Mouse (Mus musculus) liver (tissue): ENCODE measurements around the gene Piga.

Experiments
- DNase-seq: peaks from one replicate; pipeline ENCODE4 v3.0.0-alpha.2; 2020; ENCODE audit warnings: mixed read lengths

The Piga gene

DNA sequence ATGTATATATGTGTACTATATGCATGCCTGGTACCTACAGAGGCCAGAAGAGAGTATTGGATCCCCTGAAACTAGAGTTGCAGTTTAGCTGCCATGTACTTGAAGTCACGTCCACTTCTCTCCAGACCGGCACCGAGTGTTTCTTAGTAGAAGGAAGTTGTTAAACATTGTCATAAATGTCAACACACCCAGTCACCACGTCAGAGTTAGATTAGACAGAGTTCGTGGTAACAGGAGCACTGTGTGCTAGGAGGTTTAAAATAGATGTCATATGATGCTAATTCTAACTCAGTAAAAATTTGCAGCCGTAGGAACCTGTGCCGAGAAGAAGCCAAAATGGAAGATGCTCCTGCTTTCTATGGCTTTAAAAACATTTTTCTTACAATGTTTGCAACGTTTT is 17.1 kb downstream of the Piga start, which contains the start of gene Asb11:
Gene Asb11, plus strand, starts transcription at position 286 of the 400 bp plus-strand sequence.
- no peak for DNase-seq

DNA sequence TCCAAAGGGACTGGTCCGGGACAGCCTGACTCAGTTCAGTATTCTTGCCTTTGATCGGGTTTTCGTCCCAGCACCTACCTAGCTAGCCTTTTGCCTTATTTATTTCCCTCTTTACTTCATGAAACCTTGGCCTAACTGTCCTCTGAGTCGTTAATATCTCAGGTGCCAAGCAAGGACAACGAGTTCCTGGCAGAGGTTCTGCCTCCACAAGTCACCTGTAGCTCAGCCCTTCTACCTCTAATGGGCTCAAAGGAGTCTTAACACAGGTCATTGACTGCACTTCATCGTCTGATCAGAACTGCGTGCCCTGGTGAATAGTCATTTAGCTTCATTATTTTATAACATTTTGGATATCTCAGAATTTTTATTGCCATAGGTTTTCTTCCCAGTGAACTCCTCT is 19.9 kb downstream of the Piga start:
- DNase-seq: no peak

GRCm38 (mm10) chrX:164440140-164440539 is 20.6 kb downstream of the Piga start:
- DNase-seq: no peak

GRCm38 (mm10) chrX:164440703-164441102 is 21.1 kb downstream of the Piga start:
- no peak for DNase-seq

GRCm38 (mm10) chrX:164441306-164441705 is 21.7 kb downstream of the Piga start:
- no peak for DNase-seq

DNA sequence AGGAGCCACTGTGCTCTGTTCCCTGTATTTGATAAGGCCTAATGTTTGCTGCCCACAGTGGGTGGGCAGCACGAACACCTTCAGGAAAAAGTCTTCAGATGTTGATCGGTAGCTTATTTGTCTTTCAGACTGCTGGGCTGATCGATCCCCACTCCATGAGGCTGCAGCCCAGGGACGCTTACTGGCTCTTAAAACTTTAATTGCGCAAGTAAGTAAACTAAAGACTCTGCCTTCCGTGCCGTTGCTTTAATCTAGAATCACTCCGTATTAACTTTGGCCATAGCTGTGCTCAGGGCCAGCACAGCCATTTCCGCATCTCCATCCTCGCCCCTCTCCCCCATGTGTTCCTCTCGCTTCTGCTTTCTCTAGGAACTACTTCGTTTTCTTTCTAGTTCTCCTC is 26.0 kb downstream of the Piga start:
- DNase-seq: no peak

DNA sequence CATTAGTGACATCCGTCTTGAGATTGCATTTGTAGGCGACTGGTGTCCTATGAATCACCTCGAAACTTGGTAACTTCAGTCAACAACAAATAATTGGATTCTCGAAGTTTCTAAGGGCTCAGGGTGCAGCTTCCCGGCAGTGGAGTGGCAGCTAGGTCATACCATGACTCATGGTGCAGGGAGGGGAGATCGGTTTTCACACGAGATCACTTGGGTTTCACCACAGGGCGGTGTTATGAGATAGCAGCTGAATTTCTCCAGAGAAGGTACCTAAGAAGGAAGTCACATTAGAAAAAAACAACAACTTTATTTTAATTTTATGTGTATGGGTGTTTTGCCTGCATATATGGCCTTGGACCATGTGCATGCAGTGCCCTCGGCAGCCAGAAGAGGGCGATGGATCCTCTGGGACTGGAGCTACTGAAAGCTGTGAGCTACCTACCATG is 26.5 kb downstream of the Piga start:
- DNase-seq: peak; percentile 37

DNA sequence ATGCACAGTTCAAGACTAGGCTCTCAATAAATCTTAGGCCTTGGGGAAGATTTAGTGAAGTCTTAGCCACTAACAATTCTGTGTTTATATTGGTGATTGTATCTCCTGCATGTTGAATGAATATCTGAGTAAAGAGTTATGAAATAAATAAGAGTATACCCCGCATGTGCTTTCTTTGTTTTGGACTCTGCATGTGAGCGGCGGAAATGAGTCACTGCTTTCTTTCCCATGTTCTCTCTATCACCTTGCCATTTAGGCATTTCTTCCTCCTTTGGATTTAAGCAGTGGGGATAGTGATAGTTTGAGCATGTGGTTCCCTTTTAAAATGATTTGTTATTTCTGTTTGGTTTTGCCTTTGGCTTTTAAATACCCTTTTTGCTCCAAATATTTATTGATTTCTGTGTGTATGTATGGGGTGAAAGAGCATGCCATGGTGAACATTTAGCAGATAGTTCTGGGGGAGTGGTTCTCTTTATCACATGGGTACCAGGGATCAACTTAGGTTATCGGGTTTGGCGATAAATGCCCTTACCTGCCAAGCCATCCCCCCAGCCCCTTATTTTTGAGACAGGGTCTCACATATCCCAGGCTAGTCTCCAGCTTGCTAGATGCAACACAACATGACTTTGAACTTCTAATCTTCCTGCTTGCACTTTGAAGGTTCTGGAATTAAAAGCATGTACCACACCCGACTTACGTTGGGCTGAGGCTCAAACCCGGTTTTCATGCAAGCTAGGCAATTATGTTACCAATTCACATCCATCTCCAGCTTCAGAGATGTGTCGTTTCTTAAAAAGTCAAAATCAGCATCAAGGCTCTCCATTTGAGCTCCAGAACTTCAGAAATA is 27.5 kb downstream of the Piga start:
- DNase-seq: no peak

DNA sequence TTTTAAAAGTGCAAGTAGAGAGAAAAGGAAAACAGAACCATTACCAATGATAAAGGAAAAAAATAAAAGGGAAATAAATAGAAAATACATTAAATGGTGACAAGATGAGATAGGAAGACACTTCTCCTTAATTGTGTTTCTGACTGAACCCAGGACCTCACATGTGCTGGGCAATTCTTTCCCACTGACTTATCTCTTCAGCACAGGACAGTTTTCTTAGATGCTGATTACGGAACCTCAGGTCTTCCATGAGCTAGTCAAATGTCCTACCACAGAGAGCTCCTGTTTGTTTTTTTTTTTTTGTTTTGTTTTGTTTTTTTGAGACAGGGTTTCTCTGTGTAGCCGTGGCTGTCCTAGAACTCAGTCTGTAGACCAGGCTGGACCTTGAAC is 28.1 kb downstream of the Piga start:
- peak; percentile 9 for DNase-seq

DNA sequence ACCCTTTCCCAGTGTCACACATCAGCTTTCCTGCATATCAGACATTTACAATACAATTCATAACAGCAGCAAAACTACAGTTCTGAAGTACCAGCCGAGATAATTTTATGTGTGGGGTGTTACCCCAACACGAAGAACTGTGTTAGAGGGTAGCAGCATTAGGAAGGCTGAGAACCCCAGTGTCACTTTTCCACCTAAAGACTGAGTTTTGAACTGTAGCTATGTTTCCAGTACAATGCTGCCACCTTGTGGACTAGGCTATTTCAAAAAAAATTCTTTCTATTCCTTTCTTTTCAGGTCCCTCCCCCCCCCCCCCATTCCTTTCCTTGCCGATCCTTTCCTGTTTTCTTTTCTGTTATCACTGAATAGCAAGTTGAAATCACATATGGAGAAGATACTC is 29.6 kb downstream of the Piga start:
- peak; percentile 8 for DNase-seq

GRCm38 (mm10) chrX:164459205-164459878 is 39.8 kb downstream of the Piga start:
- no peak for DNase-seq
